Mouse (Mus musculus) spleen, postnatal 4 days (tissue): ENCODE measurements around the gene Ajuba.
"Not testable (repeated sequence)": the region's sequence is repeated elsewhere in the genome, so short reads cannot be mapped to it uniquely, and the experiment has no call there.

ENCODE experiments used
- DNase-seq, 2 experiments: peaks; one replicate each; pipeline ENCODE4 v3.0.0; 2022; ENCODE audit warnings: low spot score in 2 of 2

The Ajuba gene

DNA sequence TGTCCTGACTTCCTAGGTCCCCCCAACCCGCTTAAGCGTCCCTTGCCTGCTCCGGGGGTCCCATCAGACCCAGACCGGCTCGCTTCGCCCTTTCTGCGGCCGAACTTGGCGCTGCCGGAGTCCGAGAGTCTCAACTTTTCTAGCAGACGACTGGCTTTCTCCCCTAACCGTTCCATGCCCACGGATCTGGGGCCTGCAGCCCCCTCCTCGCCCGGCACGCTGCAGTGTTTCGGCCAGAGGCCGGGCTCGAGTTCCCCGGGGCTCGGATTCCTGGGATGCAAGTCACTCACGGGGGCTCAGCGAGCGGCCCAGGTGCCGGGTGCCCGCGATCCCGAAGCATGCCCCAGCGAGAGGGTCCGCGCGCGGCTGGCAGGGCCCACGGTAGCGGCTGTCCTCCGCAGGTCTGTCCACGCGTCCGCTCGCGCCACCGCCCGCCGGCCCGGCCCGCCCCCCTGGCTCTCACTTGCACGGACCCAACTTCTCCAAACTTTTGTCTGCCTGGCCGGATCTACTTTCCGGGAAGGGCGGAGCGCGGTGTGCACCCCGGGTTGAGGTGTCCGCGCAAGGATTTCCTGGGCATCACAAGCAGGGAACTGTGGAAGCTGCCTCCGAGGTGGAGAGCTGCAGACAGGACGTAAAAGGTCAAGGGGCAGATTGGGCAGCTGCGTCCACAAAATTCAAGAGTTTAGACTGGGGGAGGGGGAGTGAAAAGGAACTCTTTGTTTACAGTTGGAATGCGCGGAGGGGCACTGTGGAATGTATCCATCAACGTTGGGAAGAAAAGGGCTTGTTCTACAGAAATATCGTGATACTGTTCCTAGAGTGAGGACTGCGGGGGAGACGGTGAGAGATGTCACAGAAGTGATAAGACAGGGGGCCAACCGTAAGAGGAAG lies at the start of gene Ajuba:
Gene Ajuba, minus strand, starts transcription at position 470 of the 894 bp plus-strand sequence.
- peak; percentile 53 to 77 for DNase-seq

DNA sequence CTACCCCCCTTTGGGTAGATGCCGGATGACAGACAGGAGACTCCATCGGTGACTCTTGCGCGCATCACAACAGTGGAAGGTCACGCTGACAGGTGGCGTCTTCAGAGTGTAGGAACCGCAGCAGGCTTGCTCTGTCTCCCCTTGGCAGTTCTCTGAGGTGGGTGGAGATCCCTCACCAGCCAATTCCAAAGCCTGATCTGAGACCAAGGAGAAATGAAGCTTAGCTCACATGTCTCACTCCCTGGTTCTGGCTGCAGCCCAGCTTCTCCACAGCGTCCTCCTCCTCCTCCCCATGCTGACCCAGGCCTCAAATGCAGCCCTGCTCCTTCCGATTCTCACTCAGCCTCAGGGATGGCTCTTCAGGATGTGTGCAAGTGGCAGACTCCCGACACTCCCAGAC lies 47.6 kb upstream of the Ajuba start:
- no peak for DNase-seq

DNA sequence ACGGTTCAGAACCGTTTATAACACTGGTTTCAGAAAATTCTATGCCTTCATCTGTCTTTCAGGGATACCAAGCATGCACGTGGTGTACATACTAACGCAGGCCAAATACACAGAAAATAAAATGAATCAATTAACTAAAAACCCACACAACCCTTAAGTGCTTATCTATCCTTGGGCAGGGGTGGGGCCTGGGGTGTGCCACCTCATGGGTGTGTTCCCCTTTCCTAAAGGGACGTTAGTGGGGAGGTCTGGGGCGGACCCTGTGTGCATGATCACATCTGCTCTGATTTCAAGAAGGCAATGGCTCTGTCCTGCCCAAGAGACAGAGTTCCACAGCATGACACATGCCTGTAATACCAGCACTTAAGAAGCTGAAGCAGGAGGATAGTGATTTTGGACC lies 46.0 kb upstream of the Ajuba start:
- no peak for DNase-seq

DNA sequence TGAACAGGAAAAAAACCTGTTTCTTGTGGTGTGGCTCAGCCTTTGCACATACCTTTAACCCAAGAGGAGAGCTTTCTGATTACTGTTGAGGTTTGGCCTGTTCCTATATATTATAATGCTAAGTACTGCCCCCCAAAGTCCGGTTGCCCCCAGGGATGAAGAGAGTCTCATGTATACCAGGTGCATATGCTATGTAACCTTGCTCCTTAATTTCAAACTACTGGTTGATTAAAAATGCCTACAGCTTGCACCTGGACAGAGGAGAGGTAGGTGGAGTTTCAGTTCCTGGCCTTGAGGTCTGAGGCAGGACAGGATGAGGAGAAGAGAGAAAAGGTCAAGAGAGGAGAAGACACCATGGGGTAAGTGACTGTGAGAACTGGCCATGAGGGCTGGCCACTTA lies 43.8 kb upstream of the Ajuba start, which contains the start of gene Psmb11:
Gene Psmb11, plus strand, starts transcription at position 301 of the 400 bp plus-strand sequence.
- DNase-seq: no peak

DNA sequence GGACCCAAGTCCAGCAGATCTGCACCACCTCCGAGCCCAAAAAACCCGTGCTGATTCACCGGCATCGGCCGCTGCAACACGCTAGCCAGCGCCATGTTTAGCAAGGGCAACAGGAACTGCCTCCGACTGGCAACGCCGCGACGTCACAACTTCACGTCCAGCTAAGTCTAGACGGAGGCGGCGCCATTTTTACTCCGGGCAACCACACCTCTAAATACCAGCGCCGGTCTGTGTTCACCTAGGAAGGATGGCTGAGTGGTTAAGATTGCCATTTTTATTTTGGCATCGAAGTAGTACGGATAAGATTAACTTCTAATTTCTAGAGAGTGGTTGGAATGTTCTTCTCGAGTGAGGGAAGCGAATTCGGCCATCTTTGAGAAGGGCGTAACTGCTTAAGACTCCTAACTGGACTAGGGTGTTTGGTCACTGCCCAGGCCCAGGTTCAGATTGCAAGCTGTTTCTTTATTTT lies 40.6 kb upstream of the Ajuba start, which contains the start of gene Psmb5:
Gene Psmb5, minus strand, starts transcription at position 126 of the 469 bp plus-strand sequence.
- peak; percentile 85 to 93 for DNase-seq

DNA sequence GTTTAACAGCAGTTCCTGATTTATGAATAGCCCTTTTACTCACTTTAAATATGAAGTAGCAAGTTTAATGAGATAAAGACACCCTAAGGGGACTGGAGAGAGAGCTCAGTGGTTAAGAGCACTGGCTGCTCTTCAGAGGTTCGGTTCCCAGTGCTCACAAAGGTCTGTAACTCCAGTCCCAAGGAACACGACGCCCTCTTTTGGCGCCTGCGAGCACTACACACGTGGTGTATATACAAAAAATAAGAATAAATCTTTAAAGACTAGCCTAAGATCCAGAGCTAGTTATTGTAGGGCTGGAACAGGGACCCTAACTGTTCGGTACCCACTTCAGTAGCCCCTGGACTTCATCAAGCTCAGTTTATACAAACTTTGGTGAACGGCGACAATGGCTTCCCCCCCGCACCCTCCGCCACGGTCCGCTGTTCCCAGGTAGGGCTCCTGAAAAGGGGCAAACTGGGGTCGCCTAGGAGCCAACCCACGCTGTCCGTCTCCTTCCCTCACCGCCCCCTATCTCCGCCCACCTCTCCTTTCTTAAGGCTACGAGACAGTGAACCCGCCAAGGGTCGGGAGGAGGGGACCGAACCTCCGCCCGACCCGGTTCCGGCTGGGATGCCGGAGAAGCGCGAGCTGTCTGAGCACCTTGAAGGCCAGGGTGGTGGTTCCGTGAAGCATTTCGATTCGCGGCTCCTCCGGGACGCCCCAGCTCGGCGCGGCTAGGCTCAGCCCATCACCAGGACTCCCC lies 40.0 kb upstream of the Ajuba start:
- no peak for DNase-seq

DNA sequence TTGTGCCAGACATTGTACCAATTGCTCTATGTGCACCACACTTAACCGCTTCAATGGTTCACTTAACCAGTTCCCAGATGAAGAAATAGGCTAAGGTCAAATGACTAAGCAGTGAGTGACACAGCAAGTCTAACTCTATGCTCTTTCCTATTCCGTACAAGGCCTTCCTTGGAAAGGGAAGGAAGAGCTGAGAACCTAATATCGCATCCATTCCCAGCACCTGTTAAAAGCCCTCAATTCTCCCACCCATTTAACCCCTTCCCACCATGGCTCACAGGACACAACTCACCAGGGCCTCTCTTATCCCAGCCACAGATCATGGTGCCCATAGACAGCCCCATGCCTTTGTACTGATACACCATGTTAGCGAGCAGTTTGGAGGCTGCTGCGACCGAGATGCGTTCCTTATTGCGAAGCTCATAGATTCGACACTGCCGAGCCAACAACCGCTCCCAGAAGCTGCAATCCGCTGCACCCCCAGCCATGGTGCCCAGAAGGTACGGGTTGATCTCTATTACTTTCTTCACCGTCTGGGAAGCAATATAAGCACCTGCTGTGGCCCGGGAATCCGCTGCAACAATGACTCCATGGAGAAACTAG lies 39.0 kb upstream of the Ajuba start:
- DNase-seq: no peak

DNA sequence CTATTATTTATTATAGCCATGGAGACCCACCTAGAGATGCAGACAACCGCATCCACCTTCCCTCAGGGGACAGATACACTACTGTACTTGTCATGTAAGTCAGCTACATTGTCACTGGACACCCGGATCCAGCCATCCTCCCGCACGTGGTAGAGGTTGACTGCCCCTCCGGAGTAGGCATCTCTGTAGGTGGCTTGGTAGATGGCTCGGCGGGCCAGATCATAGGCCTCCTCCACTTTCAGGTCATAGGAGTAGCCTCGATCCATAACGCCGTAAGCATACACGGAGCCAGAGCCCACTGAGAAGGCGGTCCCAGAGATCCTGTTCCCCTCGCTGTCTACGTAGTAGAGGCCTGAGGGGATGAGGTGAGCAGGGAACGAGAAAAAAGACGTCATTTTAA lies 36.8 kb upstream of the Ajuba start:
- DNase-seq: not testable (repeated sequence)

DNA sequence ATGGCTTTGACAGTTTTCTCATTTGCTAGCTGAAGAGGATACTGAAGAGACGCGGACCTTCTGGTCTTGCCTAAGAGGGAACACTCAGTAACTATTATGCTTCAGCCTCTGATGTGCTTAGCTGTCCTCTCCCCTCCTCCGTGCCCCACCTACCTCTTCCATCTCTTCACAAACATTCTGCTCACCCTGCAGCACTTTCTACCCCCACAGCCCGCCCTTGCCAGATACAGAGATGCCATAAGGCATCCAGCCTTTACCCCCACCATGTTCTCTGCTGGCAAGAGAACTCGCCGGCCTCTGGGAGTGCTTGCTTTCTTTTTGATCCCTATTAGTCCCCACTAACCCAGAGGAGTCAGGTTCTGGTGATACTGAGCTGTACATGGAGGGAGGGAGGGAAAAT lies 33.3 kb upstream of the Ajuba start:
- DNase-seq: no peak

DNA sequence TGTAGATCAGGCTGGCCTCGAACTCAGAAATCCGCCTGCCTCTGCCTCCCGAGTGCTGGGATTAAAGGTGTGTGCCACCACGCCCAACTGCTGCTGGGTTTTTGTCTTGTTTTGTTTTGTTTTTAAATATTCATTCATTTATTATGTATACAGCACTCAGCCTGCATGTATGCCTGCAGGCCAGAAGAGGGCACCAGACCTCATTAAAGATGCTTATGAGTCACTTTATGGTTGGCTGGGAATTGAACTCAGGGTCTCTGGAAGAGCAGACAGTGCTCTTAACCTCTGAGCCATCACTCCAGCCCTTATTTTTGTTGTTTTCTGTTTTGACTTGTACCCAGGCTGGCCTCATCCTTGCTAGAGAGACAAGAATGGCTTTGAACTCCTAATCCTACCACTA lies 32.6 kb upstream of the Ajuba start:
- no peak for DNase-seq

DNA sequence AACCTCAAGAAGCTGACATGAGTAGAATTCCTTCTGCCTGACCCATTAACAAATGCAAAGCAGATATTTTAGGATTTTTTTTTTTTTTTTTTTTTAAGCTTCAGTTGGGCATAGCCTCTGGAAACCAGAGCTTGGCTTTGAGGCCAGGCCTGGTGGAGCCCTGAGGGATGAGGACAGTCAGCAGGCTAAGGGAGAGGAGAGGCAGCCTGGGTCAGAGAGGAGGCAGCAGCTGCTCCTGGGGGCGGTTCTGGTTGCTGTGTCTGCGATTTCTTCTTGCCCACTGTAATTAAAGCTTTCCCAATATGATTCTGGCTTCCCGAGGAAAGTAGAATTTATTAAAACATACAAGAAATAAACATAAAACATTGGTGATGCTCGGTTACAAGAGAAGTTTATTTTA lies 31.9 kb upstream of the Ajuba start:
- DNase-seq: no peak

DNA sequence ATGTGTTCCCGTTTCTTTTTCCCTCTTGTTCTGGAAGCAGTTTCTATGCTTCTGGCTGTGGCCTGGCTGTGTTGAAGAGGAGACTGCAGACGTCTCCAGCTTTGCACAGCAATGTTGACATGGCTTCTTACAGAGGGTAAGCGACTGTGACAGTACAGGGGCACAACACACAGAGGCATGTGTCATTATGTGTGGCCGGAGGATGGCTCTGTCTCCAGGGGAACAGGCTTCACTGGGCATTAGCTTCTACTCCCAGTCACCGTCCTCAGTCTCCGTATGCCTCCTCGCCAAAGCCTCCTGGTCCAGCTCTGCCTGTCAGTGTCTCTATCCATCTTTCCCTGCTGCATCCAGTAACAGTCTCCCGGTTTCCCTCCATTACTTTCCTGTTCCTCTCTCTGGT lies 29.9 kb upstream of the Ajuba start:
- DNase-seq: no peak

DNA sequence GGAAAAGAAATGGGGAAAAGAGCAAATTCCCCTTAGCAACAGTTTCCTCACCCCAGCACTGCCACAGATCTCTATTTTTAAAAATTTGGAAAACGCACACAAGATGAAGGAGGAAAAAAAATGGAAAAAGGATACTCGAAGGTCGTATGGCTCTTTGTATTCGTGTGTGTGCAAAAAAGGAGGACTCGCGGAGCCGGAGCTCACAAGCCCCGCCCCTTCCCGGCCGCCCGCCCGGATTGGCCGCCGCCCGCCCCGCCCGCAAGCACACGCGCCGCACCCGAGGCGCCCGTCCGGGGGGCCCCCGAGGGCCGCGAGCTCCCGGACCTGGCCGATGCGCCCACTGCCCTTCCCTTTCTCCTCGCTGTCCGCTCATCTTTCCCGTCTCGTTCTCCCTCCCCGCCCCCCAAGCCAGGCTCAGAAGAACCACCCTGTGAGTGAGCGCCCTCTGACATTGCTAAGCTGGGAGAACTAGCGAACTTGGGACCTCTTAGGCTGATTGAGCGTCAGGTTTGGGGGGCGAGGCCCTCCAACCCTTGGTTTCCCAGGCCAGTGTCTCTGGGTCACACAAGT lies 28.5 kb upstream of the Ajuba start, which contains the start of gene 4931414P19Rik:
Gene 4931414P19Rik, minus strand, starts transcription at position 242 of the 570 bp plus-strand sequence.
- DNase-seq: peak; percentile 84 to 94

DNA sequence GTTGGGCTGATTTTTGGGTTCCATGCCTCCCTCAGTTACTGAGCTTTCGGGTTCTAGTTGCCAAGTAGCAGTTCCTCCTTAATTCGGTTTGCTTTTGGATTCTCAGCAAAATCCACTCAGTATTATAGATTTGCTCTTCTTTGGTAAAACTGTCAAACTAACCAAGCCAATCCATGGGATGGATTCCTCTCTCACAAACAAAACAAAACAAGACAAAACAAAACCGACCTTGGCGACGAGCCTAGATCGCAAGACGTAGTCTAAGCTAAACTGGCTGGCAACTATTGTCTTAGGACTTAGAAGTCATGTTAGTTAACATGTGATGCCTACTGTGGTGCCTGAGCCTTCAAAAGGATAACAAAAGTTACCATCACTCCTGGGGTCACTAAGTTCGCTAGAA lies 26.3 kb upstream of the Ajuba start:
- DNase-seq: no peak

DNA sequence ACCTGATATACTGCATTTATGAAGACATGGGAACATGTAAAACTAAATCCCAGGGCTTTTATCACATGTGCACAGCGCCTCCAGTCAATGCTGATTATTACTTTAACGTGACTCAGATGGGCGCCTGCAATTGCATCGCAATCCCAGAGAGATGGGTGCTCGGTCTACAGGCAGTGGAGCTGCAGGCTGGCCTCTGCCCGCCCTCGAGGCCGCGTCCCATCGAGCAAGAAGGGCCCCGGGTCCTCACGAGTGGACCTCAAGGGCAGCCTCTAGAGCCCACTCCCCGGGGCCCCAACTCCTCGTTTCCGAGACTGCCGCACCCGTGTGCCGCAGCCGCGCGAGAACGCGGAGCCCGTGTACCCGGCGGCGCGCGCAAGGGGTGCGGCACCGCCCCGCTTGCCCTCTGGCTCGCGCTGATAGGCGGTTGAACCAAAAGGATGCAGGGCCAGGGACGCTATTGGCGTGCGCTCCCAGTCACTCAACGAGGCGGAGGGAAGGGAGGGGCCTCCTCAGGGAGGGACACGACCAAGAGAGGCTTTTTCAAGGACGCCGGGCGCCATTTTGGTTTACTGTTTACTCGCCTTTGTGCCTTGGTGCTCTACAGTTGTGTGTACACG lies 25.8 kb upstream of the Ajuba start:
- peak; percentile 94 to 95 for DNase-seq

DNA sequence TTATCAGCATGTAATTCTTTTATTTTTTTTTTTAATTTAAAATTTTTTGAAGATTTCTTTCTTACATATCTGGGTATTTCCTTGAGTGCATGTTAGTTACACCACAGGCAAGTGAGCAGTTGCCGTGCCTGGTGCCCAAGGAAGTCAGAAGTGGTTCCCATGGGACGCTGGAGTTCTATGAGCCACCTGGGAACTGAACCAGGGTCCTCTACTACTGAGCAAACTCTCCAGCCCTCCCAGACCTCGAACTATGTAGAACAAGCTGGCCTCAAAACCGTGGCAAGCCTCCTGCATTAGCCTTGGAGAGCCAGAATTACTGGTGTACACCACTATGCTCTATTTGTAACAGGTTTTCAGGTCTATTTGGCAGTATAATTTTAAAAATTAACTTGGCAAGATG lies 25.3 kb upstream of the Ajuba start:
- DNase-seq: no peak

DNA sequence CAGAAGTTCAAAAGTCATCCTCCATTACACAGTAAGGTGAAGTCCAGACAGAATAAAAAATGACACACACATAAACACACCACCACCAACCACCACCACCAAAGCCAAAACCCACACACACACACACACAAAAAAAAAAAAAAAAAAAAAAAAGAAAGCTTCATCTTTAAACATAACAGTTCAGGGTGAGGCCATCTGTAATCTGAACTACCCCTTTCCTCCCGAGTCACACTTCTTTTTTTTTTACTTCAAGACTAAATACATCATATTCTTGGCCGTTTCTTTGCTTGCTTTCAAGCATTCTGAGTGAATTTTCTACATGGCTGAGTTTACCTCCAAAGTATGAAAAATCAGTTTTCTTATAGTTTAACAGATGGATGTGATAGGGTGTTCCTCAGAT lies 24.2 kb upstream of the Ajuba start:
- no peak for DNase-seq

DNA sequence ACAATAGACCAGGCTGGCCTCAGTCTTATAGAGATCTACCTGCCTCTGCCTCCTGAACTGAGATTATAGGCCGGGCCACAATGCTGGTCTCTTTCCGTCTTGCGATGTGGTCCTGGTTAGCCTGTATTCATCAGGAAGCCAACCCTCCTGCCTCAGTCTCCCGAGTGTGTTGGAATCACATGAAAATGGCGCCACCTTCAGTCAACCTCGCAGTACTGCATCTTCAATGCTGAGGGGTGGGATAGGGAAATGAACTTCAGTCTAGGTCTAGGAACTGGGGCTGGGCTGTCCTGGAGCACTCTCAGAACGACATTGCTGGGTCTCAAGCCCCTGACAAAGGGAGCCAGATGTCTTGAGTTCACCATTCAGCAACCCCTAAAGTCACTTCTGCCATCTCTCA lies 19.7 kb upstream of the Ajuba start:
- DNase-seq: no peak

DNA sequence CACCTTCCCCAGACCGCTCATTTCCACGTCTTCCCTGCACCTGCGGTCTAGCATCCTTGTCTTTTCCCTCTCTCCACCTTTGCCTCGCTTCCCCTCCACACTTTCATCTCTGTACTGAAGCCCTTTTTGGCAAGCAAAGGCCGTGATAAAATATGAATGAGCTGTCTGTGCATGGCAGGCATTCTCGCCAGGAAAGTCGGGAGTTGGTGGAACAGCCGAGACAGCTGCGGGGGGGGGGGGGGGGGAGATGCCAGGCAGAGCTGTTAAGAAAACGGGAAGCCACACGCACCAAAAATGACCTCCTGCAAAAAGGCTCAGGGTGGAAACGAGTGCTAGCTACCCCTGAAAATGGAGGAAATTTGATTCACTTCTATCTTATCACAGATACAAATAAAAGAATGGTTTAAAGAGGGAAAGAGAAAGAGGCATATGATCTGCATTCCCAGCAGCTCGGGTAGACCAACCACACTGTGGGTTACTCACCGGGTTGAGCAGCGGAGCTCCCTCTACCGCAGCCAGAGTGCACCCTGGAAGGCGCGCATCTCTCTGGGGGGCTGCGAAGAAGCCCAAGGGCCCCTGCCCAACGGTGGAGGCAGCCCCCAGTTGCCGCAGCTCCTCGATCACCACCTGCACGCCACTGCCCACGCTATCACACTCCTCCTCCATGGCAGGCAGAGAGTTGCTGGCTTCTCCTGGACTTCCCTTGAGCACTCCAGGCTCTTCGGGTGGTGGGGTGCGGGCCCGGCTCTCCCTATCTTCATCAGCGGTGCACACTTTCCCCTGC lies 17.5 kb upstream of the Ajuba start:
- no peak for DNase-seq

DNA sequence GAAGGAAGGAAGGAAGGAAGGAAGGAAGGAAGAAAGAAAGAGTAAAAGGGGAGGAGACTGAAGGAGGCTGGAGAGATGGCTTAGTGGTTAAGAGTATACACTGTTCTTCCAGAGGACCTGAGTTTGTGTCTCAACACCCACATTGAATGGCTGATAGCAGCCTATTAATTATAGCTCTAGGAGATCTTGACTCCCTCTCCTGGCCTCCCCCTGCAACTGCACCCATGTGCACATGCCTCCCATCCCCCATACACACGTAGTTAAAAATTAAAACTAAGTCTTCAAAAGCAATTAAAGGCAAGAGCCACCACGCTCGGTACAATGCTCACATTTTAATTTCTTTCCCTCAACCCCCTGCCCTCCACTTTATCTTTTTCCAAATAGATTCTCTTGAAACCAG lies 16.7 kb upstream of the Ajuba start:
- DNase-seq: no peak
